Mouse (Mus musculus) urinary bladder, postnatal 10 days (tissue): ENCODE results near the gene Ahnak2.

Source experiments
- DNase-seq: peaks from one replicate; pipeline ENCODE4 v3.0.0; 2022; ENCODE audit warnings: low spot score

The Ahnak2 gene

DNA sequence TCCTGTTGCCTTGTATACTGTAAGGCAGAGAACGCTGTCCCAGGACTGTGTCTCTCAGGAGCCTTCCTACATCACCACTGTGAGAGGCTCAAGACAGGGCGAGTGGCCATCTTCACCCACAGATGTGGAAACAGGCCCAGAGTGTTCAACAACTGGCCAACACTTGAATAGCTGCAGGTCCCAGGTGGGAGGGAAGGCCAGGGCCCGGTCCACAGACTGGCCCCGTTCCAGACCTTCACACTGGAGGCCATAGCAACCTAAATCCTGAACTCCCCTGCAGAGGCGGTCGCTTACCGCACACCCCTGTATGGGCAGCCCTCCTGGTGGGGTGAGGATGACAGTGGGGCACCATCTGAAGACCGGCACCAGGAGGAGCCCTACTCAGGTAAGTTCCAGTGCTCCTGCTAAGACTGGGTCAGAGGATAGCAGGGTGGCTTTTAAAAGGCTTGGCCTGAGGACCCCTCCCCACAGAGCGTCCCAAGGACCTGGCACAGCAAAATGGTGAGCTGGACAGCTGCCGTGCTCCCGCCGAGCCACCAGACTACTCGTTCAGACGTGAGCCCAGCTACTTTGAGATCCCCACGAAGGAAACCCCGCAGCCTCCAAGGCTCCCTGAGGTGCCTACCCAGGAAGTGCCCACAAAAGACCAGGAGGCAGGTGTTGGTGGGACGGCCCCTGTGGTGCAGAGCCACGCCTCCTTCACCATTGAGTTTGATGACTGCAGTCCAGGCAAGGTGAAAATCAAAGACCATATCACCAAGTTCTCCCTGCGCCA is 67.4 kb downstream of the Ahnak2 start:
- no peak for DNase-seq

DNA sequence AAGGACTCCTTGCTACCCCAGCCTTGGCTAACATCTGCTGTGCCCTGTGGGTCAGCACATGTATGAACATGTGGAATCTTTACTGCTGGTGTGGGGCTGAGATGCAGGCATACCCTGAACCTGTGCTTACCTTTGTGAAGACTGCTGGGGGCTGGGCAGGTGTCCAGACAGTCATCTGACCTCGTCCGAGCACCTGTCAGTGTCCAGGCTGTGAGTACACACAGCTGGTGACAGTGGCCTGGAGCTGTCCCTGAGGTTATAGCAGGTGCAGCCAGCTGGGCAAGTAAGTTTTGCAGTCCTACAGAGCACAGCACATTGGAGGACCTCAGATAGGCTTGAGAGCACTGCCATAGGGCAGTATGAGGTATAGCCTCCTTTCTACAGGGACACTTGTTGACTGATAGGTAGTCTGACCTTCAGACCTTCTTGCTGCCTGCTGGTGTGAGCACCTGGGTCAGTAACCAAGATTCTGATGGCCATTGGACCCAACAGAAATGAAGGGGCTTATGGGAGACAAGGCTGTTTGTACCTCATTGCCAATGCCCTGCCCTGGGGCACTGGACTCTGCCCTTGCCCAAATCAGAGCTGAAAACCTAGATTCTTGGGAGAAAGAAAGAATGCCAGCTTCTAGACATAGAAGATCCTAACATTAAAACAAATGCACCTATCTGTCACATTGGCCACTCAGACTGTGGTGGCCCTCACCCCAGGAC is 68.2 kb downstream of the Ahnak2 start:
- DNase-seq: no peak

DNA sequence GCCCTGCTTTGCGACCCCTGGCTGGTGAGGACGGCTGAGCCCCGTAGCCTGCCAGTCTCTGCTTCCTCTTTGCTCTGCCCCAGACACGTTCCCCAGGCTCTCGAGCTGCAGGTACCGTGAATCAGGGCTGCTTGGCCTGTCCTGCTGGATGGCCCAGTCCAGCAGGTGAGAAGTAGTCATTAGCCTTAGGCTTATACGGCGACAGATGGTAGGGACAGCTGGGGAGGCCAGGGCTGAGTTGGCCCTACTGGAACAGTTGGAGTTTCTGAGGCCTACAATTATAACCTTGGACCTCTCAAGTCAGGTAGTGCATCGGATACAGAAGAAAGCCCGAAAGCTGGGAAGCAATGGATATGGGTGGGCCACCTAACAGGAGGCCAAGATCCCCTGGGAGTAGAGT is 69.9 kb downstream of the Ahnak2 start:
- no peak for DNase-seq

DNA sequence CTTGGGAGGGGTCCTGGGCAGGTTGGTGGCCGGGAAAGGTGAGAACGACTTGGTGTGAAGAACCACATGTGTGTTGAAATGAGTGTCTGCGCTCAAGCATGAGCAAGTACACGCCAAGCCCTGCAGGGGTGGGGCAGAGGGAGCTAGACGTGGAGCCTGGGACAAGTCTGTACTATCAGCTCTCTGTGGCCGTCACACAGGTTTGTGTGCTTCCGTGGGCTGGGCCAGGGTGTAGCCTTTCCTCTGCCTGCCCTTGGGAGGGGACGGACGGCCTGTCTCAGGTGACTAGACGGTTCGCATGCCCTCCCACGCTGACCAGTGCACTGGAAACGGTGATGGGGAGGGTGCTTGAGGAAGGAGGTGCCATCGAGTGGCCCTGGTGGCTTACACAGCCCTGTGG is 71.6 kb downstream of the Ahnak2 start:
- DNase-seq: no peak

DNA sequence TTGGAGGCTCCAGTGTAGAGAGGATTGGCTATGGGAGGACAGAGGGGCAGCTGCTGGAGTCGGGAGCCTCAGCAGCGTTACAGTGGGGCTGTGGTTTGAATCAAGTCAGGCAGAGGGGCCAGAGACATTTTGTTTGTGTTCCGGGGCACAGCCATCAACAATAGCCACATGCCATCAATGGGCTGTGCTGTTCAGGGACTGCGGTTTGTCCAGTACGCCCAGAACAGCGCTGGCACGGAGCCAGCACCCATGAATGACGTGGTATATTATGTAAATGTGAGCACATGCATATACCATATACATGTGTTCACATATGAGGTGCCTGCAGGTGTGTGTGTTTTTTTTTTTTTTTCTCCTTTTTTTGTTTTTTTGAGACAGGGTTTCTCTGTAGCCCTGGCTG is 74.7 kb downstream of the Ahnak2 start:
- no peak for DNase-seq

DNA sequence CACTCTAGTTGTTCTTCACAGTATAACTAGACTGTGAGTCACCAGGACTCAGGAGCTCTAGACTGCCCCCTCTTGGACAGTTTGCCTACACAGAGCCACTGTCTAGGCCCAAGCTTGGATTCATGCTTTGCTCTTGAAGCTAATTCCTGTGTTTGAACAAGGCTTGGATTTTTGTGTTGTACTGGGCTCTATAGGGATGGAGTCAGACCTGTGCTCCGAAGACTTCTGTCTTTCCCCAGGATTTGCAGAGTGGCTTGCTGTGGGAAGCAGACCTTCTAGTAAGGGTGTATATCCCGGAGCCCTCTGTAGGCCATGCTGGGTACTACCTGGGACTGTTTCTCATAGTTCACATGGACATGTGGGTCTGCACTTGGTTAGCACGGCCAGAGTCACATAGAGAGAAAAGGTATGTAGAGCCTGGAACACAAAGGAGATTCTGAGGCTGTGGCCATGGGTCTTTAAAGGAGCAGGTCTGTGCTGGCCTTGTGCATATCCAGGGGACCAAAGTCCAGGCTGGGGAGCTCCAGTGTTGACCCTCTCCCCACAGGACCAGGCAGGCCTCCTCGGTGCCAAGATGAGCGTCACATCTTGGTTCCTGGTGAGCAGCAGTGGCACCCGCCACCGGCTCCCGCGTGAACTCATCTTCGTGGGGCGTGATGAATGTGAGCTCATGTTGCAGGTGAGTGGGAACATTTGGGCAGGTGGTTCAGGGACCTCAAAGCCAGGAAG is 78.2 kb downstream of the Ahnak2 start:
- DNase-seq: no peak

DNA sequence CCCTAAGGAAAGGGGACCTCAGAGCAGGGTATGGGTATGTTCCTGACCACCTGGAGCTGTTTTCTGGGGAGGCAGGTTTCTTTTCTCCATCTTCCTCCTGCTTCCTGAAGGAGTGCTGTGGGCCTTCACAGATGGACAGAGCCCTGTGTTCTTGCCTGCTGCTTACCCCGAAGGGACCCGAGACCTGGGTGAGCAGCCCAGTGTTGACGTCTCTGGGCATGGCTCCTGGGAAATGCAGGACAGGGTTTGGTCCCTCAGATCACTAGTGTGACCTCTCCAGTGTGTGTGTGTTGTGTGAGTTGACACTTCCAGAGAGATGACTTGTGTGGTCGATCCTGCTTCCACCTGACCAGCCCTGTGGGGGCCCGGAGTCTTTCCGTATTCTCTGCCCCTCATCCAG is 79.0 kb downstream of the Ahnak2 start:
- DNase-seq: no peak

DNA sequence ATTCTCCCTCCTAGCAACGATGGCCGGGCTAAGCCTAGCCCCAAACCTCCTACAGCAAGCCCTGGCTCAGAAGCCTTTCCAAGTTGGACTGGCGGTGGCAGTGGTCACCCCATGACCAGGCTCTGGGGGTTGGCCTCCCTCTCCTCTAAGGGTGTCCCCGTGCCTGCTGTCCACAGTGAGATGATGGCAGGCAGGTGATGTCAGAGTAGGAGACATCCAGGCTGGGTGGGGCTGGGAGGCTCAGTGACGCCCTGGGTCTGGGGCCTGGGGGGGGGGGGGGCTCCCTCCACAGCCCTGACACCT is 79.5 kb downstream of the Ahnak2 start:
- no peak for DNase-seq

DNA sequence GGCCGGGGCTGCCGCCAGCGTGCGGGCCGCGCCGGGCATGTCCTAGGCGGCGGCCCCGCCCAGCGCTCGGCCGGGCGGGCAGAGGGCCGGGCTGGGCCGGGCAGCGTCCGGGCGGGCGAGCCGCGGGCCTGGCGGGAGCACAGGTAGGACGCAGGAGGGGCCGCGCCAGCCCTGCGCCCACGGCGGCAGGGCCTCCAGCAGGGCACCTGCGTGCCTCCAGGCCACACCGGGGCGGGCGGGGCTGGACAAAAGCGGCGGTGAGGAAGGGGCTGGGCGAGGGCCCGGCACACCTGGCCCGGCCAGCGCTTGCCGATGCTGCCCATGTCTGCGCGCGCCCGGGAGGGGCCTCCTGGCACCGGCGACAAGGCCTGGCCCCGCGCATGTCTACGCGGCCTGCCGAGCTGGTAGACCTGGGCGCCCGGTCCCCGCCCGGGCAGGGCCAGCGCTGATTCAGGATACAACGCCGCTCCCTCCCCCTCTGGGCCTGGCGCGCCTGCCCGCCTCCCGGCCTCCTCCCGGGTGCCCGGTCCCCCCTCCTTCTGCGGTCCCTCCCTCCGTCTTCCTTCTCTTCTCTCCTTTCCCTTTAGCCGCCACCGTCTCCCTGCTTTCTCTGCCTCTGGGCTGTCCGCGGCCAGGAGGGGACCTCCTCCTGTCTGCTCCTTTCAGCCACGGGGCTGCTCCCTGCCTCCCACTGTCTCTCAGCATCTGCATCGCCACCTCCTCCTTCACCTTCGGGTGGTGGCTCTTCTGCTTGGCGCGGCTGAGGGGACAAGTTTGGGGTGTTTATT is 80.0 kb downstream of the Ahnak2 start:
- DNase-seq: peak; percentile 49
